ENCODE assay signal across 8 mouse cellular contexts in the genomic region with DNA sequence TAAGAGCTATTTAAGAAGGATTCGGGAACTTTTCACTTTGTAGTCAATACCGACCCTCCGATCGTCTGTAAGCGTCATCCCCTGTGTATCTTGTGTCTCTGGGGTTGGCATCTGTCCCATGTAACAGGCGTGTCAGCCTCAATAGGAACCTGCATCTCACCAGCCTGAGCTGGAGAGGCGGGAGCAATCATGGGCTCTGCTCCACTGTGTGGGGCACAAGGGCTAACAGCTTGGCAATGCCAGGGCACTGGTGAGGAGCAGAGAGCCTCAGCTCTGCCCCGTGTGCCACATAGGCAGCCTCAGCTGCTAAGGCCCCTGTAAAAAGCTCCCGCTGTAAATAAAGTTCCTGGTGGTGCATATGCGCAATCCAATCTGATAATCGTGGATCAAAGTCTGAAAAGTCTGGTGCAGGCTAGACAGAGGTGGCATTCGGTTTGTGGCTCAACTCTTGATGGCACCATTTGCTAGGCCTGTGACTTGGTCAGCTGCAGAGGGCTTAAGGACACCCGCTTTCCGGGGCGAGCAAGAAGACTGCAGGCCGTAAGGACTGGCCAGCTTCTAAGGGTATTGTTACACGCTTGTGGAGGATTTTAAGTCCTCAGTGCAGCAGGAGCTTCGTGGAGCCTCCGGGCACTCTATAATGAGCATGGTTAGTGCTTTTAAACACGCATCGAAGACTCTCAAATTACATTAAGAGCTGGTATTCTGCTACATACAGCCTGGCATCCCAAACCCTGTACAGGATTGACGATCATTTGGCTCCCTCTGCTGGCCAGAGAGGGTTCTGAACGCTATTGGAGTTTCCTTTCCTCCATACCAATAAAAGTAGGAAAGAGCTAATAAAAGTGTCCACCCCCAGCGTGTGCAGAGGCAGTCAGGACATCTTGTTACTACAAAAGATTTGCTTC. TPM values are rescaled to one million over a fixed set of nuclear protein-coding genes. Genes with fewer than 3 reads are reported as not detected.
DNase-seq lines count a peak whose midpoint lies in the region; ATAC-seq lines count a peak whose summit lies in the region.

No protein-coding gene starts in this region.

- DNase-seq in T-cell, adult 2 months (ENCODE audit: low spot score) = peak; percentile 61
- peak; percentile 83 to 88 for DNase-seq in cerebellum, postnatal 25 days
- peak; percentile 81 to 90 for DNase-seq in frontal cortex, postnatal 36 days (ENCODE audit: low spot score in 2 of 2)
- DNase-seq in left cerebral cortex, adult 11 months (ENCODE audit: low spot score) = peak; percentile 72
- DNase-seq in right cerebral cortex, postnatal 14 days = peak; percentile 88
- DNase-seq in urinary bladder, postnatal 25 days (ENCODE audit: low spot score) = peak; percentile 81

- ATAC-seq in hindbrain, embryonic 16.5 days = peak; percentile 91
- peak; percentile 95 for ATAC-seq in megakaryocyte, adult 5-6 weeks (ENCODE audit: poor library complexity, severe bottlenecking)

- H3K4me1 ChIP-seq in hindbrain, embryonic 16.5 days (ENCODE audit: control insufficient read depth, insufficient read depth, low read depth, low read length) = peaks cover 6% of the 10 kb centered on the region

- peak overlapping the region; percentile 16; the same call in 1 of the 2 replicates for H3K4me2 ChIP-seq in hindbrain, embryonic 16.5 days (ENCODE audit: low read length)

- H3K9ac ChIP-seq in hindbrain, embryonic 16.5 days (ENCODE audit: low read depth, low read length) = peak overlapping the region; percentile 25

- no peak overlapping the region for H3K27ac ChIP-seq in hindbrain, embryonic 16.5 days (ENCODE audit: low read depth, low read length)

- no peaks in the 10 kb centered on the region for H3K27me3 ChIP-seq in hindbrain, embryonic 16.5 days (replicated peaks; ENCODE audit: control insufficient read depth, insufficient read depth, low read length)

- 37% methylated on average over 24 of the region's 24 CpGs for WGBS in hindbrain, embryonic 16.5 days

- no peak overlapping the region for H3K4me3 ChIP-seq in hindbrain, embryonic 16.5 days (ENCODE audit: low read length)

- H3K9me3 ChIP-seq in hindbrain, embryonic 16.5 days (ENCODE audit: control insufficient read depth, low read length) = no peaks in the 10 kb centered on the region

- H3K36me3 ChIP-seq in hindbrain, embryonic 16.5 days (ENCODE audit: control insufficient read depth, insufficient read depth, low read length) = no peaks in the 10 kb centered on the region

RNA-seq across cellular contexts. Expression of gene Cdc42ep4, which starts 59.2 kb away (rescaled TPM):
- polyA plus RNA-seq in hindbrain, embryonic 16.5 days (2015; fragmentation: Nextera tagmentation; extraction: Ambion mirVana) = 72.2 and 80.1 TPM in 2 replicates
- 14.0 and 20.1 TPM in 2 replicates for total RNA-seq in megakaryocyte, adult 5-6 weeks (2015)
- 26.9 and 27.8 TPM in 2 replicates for total RNA-seq in megakaryocyte, adult 5-6 weeks (2017)
